ENCODE assay signal across 17 mouse cellular contexts in the genomic region with DNA sequence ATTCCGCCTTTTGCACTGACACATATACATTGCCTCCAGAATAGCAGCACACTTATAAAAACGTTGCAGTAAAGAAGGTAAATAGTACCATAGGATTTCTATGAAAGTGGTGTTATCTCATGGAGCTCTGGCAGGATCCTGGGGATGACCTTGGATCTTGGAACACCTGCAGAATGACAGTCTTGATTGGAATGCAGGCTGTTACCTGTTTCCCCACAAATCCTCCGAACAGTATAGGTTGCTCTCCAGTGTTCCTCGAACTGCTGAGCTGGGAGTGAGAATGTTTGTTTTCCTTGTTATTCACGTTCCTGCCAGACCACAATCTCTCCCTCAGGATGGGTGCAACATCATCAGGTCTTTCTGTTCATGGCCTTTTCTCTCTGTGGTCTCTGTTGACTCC.
"Had no signal": no experiment of that assay in that cellular context is flagged by ENCODE, and none has a peak within 500 bp of the region (broad histone marks: within the 10 kb centered on the region; RNA-seq: fewer than 3 reads in every experiment).

No protein-coding gene starts in this region.

- H3K4me1 ChIP-seq: midbrain, embryonic 10.5 days; midbrain, embryonic 12.5 days; neural tube, embryonic 15.5 days; stomach, embryonic 15.5 days had no signal

- H3K9me3 ChIP-seq: midbrain, embryonic 10.5 days; midbrain, embryonic 12.5 days; neural tube, embryonic 13.5 days; neural tube, embryonic 15.5 days; stomach, embryonic 15.5 days had no signal

- DNase-seq: lung, adult 18-20 months; lung, embryonic 14.5 days; lung, postnatal 10 days; lung, postnatal 4 days; midbrain, embryonic 14.5 days; right cerebral cortex, postnatal 14 days; thymus, adult 2 months; thymus, postnatal 25 days; thymus, postnatal 4 days had no signal

- H3K4me2 ChIP-seq: lung, embryonic 14.5 days; midbrain, embryonic 12.5 days; neural tube, embryonic 13.5 days; neural tube, embryonic 15.5 days; stomach, embryonic 15.5 days had no signal

- H3K9ac ChIP-seq: lung, embryonic 14.5 days; midbrain, embryonic 12.5 days; neural tube, embryonic 13.5 days; neural tube, embryonic 15.5 days; stomach, embryonic 15.5 days had no signal

- H3K4me3 ChIP-seq: midbrain, embryonic 10.5 days; midbrain, embryonic 12.5 days; myocyte; neural tube, embryonic 13.5 days; neural tube, embryonic 15.5 days; stomach, embryonic 15.5 days had no signal

- ATAC-seq: midbrain, embryonic 16.5 days had no signal

- H3K27ac ChIP-seq: midbrain, embryonic 10.5 days; midbrain, embryonic 12.5 days; neural tube, embryonic 13.5 days; neural tube, embryonic 15.5 days; stomach, embryonic 15.5 days; stomach, postnatal 0 days had no signal

- H3K27me3 ChIP-seq: midbrain, embryonic 12.5 days; neural tube, embryonic 13.5 days; neural tube, embryonic 15.5 days; stomach, embryonic 15.5 days had no signal

- H3K36me3 ChIP-seq: midbrain, embryonic 10.5 days; midbrain, embryonic 12.5 days; neural tube, embryonic 13.5 days; neural tube, embryonic 15.5 days; stomach, embryonic 15.5 days had no signal
